Mouse (Mus musculus) forebrain, embryonic 12.5 days (tissue): ENCODE data around the gene Npl. TPM values are rescaled to one million over a fixed set of nuclear protein-coding genes. Genes with fewer than 3 reads are reported as not detected.
"Not testable (repeated sequence)": the region's sequence is repeated elsewhere in the genome, so short reads cannot be mapped to it uniquely, and the experiment has no call there.

ENCODE experiments used
- ATAC-seq: fragments of 200-750 bp; cut with Nextera tagmentation; 2 replicates; pipeline ENCODE4 v1.8.0; 2017; ENCODE audit warnings: moderate TSS enrichment; ENCODE audit not compliant: low FRiP score
- H3K27ac ChIP-seq: fragments of 300-500 bp; sonication (generic); 2 replicates; pipeline ENCODE4 v1.5.1; 2016; ENCODE audit warnings: mild to moderate bottlenecking
- H3K27me3 ChIP-seq: fragments of 300-500 bp; sonication (generic); 2 replicates; pipeline ENCODE4 v1.6.1; 2016; ENCODE audit warnings: mild to moderate bottlenecking
- H3K36me3 ChIP-seq: fragments of 300-500 bp; sonication (generic); replicated peaks from 2 replicates; pipeline ENCODE4 v1.6.1; 2016; ENCODE audit warnings: mild to moderate bottlenecking
- H3K4me1 ChIP-seq: fragments of 300-500 bp; sonication (generic); 2 replicates; pipeline ENCODE4 v1.6.1; 2016
- H3K4me2 ChIP-seq: fragments of 300-500 bp; sonication (generic); 2 replicates; pipeline ENCODE4 v1.6.1; 2016; ENCODE audit warnings: mild to moderate bottlenecking, moderate library complexity
- H3K4me3 ChIP-seq: fragments of 300-500 bp; sonication (generic); replicated peaks from 2 replicates; pipeline ENCODE4 v1.5.1; 2016; ENCODE audit warnings: mild to moderate bottlenecking
- H3K9ac ChIP-seq: fragments of 300-500 bp; sonication (generic); 2 replicates; pipeline ENCODE4 v1.6.1; 2016; ENCODE audit warnings: mild to moderate bottlenecking
- H3K9me3 ChIP-seq: fragments of 300-500 bp; sonication (generic); 2 replicates; pipeline ENCODE4 v1.6.1; 2016
- WGBS: fragments of 180-500 bp; shearing (Covaris S2); methylation state at CpG from one replicate; pipeline ENCODE4 v1.1.7; 2016; 5-methylcytosine and 5-hydroxymethylcytosine counted together
- polyA plus RNA-seq: library from polyadenylated mRNA; unstranded; fragments of >200 nt; fragmentation: Nextera tagmentation; extraction: Ambion mirVana; gene quantifications from 2 replicates; pipeline ENCODE4 v1.2.1, GENCODE M21; 2016

The Npl gene
- polyA plus RNA-seq, 1 experiment from 2014 or later: 10.9 TPM

GRCm38 (mm10) chr1:153539739-153540333 lies 10.0 kb downstream of the Npl start:
- Histone ChIP-seq H3K36me3 (no peaks in the 10 kb centered on the region), H3K4me1 (peaks cover 35% of the 10 kb centered on the region), H3K4me2 (no peak overlapping the region; the same call in 1 of the 2 replicates), H3K4me3 (no peak overlapping the region), H3K27ac (0 out of 2 replicates have a peak overlapping the region, but pooled peaks have one; percentile 32), H3K27me3 (no peaks in the 10 kb centered on the region), H3K9ac (no peak overlapping the region), H3K9me3 (no peaks in the 10 kb centered on the region)
- no peak for ATAC-seq
- WGBS: 37% methylated on average over 9 of the region's 9 CpGs

DNA sequence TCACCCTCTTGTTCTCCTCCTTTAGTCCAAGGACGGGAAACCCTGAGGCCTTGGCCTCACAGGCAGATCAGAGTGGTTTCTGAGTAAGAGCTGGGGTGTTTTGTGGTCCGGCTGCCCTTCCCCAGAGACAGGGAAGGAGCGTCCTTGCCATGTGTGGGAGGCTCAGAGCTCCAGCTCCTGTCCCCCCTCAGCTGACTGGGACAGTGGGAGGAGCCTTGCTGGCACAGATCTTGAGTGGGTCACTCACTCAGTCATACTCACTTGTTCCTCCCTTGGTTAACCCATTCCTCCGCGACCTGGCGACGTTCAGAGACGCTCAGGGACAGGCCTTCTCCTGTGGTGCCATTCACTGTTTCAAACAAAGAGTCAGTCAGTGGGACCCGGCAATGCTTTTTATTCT lies 14.2 kb downstream of the Npl start:
- 17% methylated on average over 9 of the region's 9 CpGs for WGBS
- Histone ChIP-seq H3K36me3 (no peaks in the 10 kb centered on the region), H3K9me3 (no peaks in the 10 kb centered on the region), H3K27ac (peak overlapping the region; percentile 61; the same call in 1 of the 2 replicates), H3K4me1 (peaks cover 38% of the 10 kb centered on the region), H3K4me3 (no peak overlapping the region), H3K27me3 (no peaks in the 10 kb centered on the region), H3K4me2 (no peak overlapping the region), H3K9ac (no peak overlapping the region)
- 0 out of 2 replicates have a peak, but pooled peaks have one; percentile 9 for ATAC-seq

DNA sequence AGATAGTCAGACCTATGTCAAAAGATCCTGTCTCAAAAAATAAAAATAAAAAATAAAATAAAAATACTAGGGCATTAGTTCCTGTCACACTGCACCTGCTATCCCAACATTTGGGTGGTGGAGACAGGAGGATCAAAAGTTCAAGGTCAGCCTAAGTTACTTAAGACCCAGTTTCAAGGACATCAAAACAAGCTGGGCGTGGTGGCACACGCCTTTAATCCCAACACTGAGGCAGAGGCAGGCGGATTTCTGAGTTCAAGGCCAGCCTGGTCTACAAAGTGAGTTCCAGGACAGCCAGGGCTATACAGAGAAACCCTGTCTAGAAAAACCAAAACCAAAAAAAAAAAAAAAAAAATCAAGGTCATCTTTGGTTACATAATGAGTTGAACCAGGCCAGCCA lies 16.9 kb downstream of the Npl start:
- H3K9ac ChIP-seq, H3K9me3 ChIP-seq, H3K36me3 ChIP-seq, H3K4me2 ChIP-seq, H3K4me3 ChIP-seq, ATAC-seq, H3K27me3 ChIP-seq: not testable (repeated sequence)
- Histone ChIP-seq H3K27ac (peak overlapping the region; percentile 90), H3K4me1 (peaks cover 22% of the 10 kb centered on the region)
- WGBS: 95% methylated on average over 3 of the region's 3 CpGs

DNA sequence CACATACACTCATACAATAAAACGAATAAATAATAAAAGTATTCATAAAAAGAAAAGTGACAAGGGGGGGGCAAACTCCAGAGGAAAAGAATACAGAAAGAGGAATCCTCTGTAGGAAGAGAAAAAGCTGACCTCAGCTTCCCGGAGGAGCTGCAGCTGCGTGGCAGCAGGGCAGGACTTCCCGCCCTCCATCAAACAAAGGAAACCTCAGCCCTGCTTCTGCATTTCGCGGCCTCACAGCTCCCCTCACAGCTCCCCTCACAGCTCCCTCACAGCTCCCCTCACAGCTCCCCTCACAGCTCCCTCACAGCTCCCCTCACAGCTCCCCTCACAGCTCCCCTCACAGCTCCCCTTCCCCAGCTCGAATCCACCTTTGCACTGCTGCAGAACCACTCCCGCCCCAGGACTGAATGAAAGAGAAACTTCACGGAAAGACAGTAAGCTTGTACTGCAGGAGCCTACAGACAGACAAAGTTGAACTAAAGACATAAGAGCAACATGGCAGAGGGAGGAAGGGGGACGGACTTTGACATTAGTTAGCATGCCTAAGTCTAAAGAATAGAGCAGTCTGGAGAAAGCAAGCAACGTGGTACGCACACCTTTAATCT lies 17.5 kb downstream of the Npl start:
- peak overlapping the region; percentile 41 for H3K4me2 ChIP-seq
- peak overlapping the region; percentile 90 for H3K27ac ChIP-seq
- peak; percentile 67 for ATAC-seq
- H3K4me1 ChIP-seq: peaks cover 22% of the 10 kb centered on the region
- peak overlapping the region; percentile 57 for H3K9ac ChIP-seq
- WGBS: 8% methylated on average over 12 of the region's 12 CpGs
- H3K4me3 ChIP-seq: no peak overlapping the region
- H3K36me3 ChIP-seq: no peaks in the 10 kb centered on the region
- H3K27me3 ChIP-seq: no peaks in the 10 kb centered on the region
- no peaks in the 10 kb centered on the region for H3K9me3 ChIP-seq

GRCm38 (mm10) chr1:153531677-153532233 lies 18.1 kb downstream of the Npl start:
- peak overlapping the region; percentile 40 for H3K9ac ChIP-seq
- H3K27me3 ChIP-seq: no peaks in the 10 kb centered on the region
- no peaks in the 10 kb centered on the region for H3K36me3 ChIP-seq
- H3K4me3 ChIP-seq: no peak overlapping the region
- H3K4me1 ChIP-seq: peaks cover 22% of the 10 kb centered on the region
- H3K4me2 ChIP-seq: peak overlapping the region; percentile 41
- peak; percentile 77 for ATAC-seq
- 19% methylated on average over 9 of the region's 9 CpGs for WGBS
- H3K27ac ChIP-seq: peak overlapping the region; percentile 90
- no peaks in the 10 kb centered on the region for H3K9me3 ChIP-seq

GRCm38 (mm10) chr1:153522116-153522515 lies 27.7 kb downstream of the Npl start:
- Histone ChIP-seq H3K9me3 (no peaks in the 10 kb centered on the region), H3K27me3 (no peaks in the 10 kb centered on the region), H3K4me3 (no peak overlapping the region), H3K27ac (no peak overlapping the region), H3K4me2 (no peak overlapping the region), H3K36me3 (no peaks in the 10 kb centered on the region), H3K9ac (no peak overlapping the region), H3K4me1 (no peaks in the 10 kb centered on the region)
- WGBS: 59% methylated on average over 3 of the region's 3 CpGs
- ATAC-seq: no peak

DNA sequence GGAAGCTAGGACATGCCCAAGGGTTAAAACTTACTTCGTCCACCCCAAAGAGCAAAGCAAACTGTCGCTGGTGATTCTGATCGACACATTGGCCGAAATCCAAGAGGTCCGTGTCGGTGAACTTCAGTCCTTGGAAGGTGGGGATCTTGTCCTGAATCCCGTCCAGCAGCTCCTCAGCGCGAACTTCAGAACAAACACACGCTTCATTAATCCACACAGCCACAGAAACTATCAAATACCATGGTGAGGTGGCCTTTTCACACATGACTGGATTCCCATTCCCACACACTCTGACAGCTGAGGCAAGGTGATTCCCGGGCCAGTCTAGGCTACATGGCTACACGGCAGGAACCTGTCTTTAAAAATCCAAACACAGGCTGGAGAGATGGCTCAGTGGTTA lies 34.5 kb downstream of the Npl start:
- Histone ChIP-seq H3K4me2 (no peak overlapping the region), H3K4me3 (no peak overlapping the region), H3K27ac (no peak overlapping the region), H3K9me3 (no peaks in the 10 kb centered on the region), H3K27me3 (no peaks in the 10 kb centered on the region), H3K36me3 (no peaks in the 10 kb centered on the region), H3K9ac (no peak overlapping the region), H3K4me1 (no peaks in the 10 kb centered on the region)
- ATAC-seq: no peak
- 79% methylated on average over 12 of the region's 12 CpGs for WGBS

DNA sequence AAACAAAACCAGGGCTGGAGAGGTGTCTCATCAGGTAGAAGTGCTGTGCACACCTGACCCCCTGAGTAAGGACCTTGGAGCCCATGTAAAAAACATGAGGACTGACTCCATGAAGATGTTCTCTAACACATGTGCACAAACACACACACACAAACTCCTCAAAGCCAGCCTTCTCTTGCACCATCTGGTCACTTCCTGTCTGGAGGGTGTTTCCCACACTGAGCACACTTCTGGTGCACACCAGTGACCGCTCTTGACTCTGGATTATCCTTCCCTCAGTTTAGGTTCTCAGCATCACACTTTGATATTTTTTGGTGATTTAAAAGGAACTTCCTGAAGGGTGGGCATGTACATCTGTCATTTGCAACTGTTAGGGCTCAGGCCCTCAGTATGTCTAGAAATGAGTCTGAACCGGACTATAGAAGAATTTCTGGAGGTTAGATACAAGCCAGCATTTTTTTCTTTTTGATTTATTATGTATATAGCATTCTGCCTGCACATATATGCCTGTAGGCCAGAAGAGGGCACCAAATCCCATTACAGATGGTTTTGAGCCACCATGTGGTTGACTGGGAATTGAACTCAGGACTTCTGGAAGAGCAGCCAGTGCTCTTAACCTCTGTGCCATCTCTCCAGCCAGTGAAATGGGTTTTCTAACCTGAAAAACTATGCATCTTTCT lies 39.4 kb downstream of the Npl start:
- Histone ChIP-seq H3K9ac (no peak overlapping the region), H3K27ac (no peak overlapping the region), H3K4me1 (no peaks in the 10 kb centered on the region), H3K4me2 (no peak overlapping the region), H3K27me3 (no peaks in the 10 kb centered on the region), H3K4me3 (no peak overlapping the region), H3K9me3 (no peaks in the 10 kb centered on the region), H3K36me3 (no peaks in the 10 kb centered on the region)
- ATAC-seq: no peak
- 56% methylated on average over 2 of the region's 2 CpGs for WGBS

DNA sequence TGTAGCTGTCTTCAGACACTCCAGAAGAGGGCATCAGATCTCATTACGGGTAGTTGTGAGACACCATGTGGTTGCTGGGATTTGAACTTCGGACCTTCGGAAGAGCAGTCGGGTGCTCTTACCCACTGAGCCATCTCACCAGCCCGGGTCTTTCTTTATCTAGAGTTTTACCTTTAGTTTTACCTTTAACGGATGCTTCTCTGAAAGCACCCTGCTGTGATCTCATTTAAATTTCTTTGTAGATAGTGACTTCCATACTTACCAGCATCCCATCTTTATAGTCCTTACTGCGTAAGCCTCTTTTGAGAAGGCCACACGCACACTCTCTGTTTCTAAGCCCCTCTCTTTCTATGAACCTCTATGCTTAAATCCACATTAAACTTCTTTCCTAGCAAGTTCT lies 40.3 kb downstream of the Npl start:
- not testable (repeated sequence) for H3K4me3 ChIP-seq, H3K27me3 ChIP-seq, ATAC-seq, H3K27ac ChIP-seq, H3K36me3 ChIP-seq, H3K4me2 ChIP-seq, H3K4me1 ChIP-seq, H3K9me3 ChIP-seq, H3K9ac ChIP-seq
- WGBS: 67% methylated on average over 8 of the region's 8 CpGs

- 84% methylated on average over 6 of the region's 6 CpGs for WGBS
- ATAC-seq: no peak
These were observed 40.8 kb downstream of the Npl start for GRCm38 (mm10) chr1:153509012-153509411.

DNA sequence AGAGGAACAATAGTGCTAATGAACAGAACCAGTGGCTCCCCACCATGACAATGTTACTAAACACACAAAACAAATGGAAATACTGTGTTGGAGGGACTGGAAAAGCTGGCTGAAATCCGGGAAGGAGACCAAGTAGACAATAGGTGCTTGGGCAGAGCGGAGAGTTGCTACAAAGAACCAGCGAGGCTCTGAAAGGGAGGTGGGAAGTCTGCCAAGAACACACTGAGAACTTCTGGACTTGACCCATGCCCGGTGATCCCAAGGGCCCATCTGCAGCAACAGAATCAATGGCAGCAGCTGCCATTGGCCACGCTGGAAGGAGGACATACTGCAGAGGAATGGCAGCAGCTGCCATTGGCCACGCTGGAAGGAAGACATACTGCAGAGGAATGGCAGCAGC lies 43.6 kb downstream of the Npl start:
- Histone ChIP-seq H3K27me3 (no peaks in the 10 kb centered on the region), H3K4me1 (no peaks in the 10 kb centered on the region), H3K4me2 (no peak overlapping the region), H3K9me3 (no peaks in the 10 kb centered on the region), H3K4me3 (no peak overlapping the region), H3K27ac (no peak overlapping the region), H3K9ac (no peak overlapping the region), H3K36me3 (no peaks in the 10 kb centered on the region)
- 74% methylated on average over 6 of the region's 6 CpGs for WGBS
- no peak for ATAC-seq

More at GRCm38 (mm10) chr1:153509012-153509411, 40.8 kb downstream of the Npl start:
- Histone ChIP-seq H3K27me3 (no peaks in the 10 kb centered on the region), H3K9ac (no peak overlapping the region), H3K27ac (no peak overlapping the region), H3K4me1 (no peaks in the 10 kb centered on the region), H3K9me3 (no peaks in the 10 kb centered on the region), H3K4me3 (no peak overlapping the region), H3K4me2 (no peak overlapping the region), H3K36me3 (no peaks in the 10 kb centered on the region)

DNA sequence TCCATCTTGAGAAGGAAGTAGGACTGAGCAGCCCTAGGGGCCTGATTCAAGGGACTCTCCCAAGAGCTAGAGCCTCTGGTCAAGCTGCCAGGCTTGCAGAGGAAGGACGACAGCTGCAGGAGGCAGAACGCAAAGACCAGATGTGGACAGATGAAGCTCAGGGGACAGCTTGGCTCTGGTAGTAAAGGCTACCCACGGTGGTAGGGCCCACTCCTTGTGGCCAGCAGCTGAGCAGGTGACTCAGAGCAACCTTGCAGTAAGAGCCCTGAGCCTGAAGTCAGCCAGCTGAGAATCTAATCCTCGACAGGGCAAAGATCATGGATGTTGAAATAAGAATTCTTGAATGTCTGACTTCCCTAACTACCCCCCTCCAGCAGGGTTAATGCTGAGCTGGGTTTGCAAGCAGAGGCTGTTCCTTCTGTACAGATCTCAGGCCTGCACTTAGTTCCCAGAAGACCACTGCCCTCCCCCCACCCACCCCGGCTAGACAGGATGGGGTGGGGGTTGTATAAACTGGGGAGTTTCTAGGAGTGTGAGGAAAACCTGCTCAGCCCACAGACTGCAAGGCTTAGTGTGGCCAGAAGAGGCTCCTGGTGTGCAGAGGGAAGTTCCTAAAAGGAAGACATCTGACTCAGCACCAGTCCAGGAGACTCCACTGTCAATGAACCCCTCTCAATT lies 48.1 kb downstream of the Npl start:
- Histone ChIP-seq H3K4me3 (no peak overlapping the region), H3K36me3 (no peaks in the 10 kb centered on the region), H3K4me1 (no peaks in the 10 kb centered on the region), H3K27ac (no peak overlapping the region), H3K27me3 (no peaks in the 10 kb centered on the region), H3K9ac (no peak overlapping the region), H3K9me3 (no peaks in the 10 kb centered on the region), H3K4me2 (no peak overlapping the region)
- ATAC-seq: no peak
- 61% methylated on average over 5 of the region's 5 CpGs for WGBS
